Mouse (Mus musculus): ENCODE data around the gene Hfe.
"Not testable (repeated sequence)": the region's sequence is repeated elsewhere in the genome, so short reads cannot be mapped to it uniquely, and the experiment has no call there.

The Hfe gene

DNA sequence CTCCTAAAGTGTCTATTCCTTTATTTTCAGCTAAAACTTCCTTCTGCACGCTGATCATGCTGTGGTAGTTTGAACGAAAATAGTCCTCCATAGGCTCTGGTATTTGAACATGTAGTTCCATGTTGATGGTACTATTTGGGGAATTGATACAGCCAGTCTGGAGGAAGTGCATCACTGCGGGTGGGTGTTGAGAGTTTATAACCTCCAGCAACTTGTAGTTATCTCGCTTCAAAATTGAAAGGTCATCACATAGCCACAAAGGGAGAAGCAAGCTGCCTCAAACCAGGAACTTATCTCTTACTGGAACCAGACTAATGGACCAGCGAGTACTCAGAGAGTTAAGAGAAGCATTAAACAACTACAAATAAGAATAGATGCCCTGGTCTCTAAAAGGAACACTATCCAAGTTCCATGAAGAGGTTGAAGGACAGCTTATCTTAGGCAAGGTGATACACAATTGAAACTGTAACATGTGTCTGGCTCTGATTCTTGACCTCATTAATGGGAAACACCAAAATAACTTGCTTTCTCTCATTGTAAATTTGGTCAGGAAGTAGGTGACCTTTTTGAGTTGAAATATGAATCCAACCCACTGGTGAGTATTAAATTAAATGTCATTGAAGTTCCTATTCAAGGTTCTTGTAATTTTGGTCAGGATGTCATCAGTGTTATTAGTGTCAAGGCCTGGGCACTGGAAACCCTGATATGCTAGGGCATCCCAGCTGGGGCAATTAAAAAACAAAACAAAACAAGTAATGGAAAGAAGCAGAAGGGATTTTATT, 5.8 kb upstream of the Hfe start:
- peak; percentile 50 for DNase-seq (ENCODE audit: extremely low read depth, low read depth)

DNA sequence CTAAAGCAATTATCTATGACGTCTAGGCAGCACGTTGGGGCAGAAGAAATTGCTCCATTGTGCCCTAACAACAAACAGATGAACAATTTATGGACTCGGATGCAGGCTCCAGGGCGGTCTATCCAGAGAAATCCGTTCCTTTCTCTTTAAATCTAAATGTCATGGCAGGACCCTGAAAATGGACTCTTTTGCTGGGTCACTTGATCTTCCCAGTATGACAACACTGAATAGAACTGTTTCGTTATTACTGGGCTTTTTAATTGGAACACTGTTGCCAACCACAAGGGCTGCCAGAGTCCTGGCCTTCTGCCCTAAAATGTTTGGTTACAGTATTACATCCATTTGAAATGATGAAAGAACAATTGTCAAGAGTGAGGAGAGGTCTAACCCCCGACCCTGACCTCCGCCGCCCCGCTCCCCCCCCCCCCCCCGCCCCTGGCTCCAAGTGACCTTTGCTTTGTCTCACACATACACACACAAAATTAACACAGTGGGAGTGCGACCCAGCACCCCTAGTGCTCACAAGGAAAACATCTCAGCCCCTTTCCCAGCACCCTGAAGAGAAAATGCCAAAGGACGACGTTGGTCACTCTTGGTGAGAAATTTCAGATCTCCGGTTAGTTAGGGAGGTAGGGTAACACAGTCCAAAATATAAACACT, 810 bp downstream of the Hfe start:
- no peak for DNase-seq (ENCODE audit: extremely low read depth, low read depth)

DNA sequence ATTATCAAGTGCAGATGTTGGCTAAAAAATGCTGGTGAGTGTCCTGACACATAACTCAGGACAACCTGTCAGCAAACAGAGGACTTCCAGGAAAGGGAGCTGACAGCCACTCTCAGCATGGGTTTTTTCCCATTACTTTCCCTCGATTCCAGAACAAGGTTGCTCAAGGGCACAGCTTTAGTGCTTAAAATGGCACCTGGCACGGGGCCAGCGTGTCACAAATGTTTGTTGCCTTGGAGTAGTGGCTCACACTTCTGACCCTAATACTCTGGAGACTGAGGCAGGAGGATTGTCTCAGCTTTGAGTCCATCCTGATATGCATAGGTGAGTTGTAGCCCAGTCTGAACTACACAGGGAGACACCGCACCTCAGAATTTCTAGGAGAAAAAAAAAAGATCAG, 2.0 kb downstream of the Hfe start:
- no peak for DNase-seq (ENCODE audit: extremely low read depth, low read depth)

DNA sequence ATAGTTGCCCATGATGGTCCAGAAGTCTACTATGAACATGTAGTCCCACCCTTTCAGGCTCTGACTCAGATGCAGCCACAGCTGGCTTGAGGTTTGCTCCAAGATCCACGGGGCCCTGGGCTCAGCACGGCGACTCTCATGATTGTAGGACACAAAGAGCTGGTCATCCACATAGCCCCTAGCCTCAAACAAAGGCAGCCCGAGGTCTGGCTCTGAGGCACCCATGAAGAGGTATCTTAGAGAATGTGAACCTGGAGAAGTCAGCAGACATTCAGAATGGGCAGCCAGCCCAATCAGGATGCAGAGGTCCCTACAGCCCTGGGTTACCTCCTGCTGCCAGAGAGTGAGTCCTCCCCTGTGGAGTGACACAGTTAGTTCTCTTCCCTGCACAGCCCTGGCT, 2.6 kb downstream of the Hfe start:
- no peak for DNase-seq (ENCODE audit: extremely low read depth, low read depth)

DNA sequence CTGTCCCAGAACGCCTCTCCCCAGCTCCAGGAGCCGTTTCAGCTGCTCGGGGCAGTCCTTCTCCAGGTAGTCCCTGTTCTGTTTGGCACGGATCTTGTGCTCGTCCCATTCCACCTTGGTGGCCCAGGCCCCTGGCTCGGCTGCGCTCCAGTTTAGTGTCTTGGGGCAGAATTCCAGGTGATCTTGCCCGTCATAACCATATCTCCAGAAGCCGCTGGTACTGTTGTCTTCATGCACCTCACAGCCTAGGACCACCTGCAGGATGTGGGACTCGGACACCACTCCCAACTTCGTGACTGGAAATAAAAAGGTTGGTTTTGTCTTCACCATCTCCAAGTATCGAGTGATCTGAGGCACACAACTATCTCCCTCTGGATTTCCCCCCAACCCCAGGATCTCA, 3.9 kb downstream of the Hfe start:
- DNase-seq (ENCODE audit: extremely low read depth, low read depth): no peak

DNA sequence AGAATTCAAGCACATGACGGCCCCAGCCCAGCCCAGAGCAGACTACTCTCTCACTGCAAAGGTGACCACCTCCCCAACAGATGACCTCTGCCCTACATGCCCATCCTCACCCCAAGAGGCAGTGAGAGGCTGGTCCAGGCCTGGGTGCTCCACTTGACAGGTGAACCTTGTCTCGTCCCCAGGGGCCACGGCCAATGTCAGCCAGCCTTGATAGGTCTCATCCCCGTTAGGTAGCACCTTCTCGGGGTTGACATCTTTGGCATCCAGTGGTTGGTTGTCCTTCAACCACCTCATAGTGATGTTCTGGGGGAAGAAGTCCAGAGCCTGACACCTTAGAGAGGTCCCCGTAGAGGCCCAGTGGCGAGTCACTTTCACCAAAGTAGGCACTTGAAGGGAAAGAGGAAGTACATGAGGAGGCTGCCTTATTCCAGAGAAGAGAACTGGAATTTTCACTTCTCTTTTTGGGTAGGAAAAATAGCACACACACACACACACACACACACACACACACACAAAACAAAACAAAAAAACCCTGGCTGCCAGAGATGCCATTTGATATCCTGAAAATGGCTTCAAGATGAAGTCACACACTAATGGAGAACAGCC, 4.8 kb downstream of the Hfe start:
- DNase-seq (ENCODE audit: extremely low read depth, low read depth): no peak

DNA sequence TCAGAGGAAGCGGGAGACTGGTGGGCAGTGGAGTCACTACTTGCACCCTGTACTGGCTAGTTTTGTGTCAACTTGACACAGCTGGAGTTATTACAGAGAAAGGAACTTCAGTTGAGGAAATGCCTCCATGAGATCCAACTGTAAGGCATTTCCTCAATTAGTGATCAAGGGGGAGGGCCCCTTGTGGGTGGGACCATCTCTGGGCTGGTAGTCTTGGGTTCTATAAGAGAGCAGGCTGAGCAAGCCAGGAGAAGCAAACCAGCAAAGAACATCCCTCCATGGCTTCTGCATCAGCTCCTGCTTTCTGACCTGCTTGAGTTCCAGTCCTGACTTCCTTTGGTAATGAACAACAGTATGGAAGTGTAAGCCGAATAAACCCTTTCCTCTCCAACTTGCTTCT, 7.9 kb downstream of the Hfe start:
- DNase-seq (ENCODE audit: extremely low read depth, low read depth): not testable (repeated sequence)

DNA sequence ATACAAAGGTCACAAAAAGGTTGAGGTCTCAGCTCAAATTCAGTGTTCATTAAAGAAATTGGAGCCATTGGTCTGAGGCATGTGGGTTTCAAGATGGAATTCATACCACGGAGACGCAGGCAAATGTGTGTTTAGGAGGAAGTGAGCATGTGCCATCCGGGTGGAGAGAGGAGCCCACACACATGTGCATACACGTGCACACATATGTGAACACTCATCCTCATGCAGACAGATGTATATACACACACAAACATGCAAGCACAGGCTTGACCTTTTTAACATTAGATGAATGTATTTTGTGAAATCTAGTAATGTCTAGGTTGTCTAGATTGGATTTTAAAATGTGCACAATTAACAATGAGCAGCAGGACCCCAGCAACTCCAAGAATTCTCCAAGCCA, 8.4 kb downstream of the Hfe start:
- DNase-seq (ENCODE audit: extremely low read depth, low read depth): no peak

DNA sequence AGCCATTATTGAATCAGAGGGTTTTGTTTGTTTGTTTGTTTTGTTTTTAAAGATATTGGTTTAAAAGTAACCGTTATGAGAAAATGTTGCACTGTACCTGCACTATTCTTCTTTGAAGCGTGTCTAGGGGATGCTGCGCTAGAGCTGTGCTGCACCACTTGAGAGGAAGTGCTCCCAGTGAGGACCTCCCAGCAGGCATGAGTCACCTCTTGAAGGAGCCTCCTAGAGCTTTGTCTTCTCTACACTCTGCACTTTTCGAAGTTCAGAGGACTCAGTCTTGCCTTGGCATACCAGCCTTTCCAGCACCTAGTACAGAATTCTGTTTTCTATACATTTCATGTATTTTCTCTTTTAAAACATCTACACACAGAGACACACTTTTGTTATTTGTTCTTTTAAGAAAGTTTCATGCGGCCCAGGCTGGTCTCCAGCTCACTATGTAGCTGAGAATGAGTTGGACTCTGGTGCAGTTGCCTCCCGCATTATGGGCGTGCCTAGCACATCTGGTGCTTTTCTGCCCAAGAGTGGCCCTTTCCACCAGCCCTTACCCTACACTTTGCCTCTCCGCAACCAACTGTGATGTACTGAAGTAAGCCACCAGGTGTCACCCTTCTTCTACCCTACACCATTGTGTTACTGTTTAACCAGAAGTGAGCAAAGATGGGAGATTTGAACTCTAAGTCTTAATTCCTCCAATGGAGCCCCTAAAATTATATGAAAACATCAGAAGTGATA, 9.7 kb downstream of the Hfe start:
- DNase-seq (ENCODE audit: extremely low read depth, low read depth): peak; percentile 91

DNA sequence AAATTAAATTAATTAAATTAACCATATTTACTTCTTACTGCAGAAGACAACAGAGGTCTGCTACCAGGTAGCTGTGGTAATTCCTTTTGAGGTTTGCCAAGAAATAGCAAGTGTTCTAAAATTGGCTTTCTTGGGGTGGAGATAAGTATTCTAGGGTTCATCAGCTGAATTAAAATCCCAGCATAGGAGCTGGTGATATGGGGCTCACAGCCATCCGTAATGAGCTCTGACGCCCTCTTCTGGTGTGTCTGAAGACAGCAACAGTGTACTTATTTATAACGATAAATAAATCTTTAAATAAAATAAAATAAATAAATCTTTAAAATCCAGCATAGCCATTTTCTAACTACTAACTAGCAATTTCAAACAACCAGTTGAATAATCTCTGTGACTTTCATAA, 10.9 kb downstream of the Hfe start:
- no peak for DNase-seq (ENCODE audit: extremely low read depth, low read depth)

DNA sequence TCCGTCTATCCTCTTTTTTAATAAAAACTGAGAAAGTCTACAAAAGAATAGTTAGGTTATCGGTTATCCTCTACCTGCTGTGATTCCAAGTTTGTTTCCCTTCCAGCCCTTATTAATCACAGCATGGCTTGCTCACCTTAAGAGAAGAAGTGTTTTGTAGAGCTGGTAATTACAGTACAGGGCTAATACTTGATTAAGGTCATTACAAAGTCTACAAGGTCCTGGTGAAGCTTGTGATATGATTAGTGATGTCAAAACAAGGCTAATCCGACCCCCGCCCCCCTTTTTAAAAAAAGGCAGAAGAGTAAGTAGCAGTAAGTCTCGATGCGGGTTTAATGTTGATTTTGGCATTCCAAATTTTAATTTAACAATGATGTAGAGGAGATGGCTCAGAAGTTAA, 11.7 kb downstream of the Hfe start:
- no peak for DNase-seq (ENCODE audit: extremely low read depth, low read depth)

DNA sequence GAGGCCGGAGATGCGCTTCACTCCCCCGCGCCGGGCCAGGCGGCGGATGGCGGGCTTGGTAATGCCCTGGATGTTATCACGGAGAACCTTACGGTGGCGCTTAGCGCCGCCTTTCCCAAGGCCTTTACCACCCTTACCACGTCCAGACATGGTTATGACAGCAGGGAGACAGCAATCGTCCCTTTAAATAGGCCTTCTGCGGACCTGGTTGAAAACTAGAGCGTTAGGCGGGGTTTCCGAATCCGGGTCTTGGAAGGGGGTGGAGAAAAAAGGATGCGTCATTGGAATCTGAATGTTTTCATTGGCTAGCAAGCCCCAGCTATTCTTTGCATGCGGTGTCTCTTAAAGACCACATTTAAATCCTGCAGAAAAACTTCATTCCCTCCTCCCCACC, 12.4 kb downstream of the Hfe start, which contains the start of gene Hist1h4c:
Hist1h4c (minus strand) TSS at position 155 of the 394 bp plus-strand sequence.
- DNase-seq (ENCODE audit: extremely low read depth, low read depth): peak; percentile 99

DNA sequence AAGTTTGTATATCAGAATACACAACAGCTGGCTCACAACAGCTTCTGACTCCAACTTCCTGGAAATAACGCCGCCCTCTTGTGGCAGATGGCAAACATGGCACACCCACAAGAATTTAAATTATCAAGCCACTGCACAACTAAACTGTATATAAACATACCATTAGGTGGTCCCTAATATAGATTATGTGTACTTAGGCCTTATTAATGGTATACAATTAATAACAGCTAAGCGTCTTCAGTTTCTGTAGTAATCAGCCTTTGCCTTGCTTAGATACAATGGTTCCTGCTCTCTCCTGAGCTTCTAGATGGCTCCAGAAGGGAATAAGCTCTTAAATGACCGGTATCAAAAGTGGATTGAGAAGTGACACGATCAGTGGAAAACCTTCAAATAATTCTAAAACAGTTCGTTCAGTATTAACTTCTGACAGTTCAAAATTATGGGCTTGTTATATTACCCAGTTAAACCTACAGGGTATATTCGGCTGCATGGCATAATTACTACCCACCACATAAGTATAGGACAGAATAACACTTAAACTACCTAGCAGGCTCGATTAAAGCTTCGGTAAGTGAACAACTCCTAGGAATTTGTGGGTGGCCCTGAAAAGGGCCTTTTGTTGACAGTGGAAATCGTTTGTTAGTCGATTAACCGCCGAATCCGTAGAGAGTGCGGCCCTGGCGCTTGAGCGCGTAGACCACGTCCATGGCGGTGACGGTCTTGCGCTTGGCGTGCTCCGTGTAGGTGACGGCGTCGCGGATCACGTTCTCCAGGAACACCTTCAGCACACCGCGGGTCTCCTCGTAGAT, 13.0 kb downstream of the Hfe start:
- peak; percentile 94 for DNase-seq (ENCODE audit: extremely low read depth, low read depth)

DNA sequence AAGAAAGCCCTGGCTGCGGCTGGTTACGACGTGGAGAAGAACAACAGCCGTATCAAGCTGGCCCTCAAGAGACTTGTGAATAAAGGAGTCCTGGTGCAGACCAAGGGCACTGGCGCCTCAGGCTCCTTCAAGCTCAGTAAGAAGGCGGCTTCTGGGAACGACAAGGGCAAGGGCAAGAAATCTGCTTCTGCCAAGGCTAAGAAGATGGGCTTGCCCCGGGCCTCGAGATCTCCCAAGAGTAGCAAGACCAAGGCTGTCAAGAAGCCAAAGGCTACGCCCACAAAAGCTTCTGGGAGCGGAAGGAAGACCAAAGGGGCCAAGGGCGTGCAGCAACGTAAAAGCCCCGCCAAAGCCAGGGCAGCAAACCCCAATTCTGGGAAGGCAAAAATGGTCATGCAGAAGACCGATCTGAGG, 14.6 kb downstream of the Hfe start:
- DNase-seq (ENCODE audit: extremely low read depth, low read depth): peak; percentile 81

DNA sequence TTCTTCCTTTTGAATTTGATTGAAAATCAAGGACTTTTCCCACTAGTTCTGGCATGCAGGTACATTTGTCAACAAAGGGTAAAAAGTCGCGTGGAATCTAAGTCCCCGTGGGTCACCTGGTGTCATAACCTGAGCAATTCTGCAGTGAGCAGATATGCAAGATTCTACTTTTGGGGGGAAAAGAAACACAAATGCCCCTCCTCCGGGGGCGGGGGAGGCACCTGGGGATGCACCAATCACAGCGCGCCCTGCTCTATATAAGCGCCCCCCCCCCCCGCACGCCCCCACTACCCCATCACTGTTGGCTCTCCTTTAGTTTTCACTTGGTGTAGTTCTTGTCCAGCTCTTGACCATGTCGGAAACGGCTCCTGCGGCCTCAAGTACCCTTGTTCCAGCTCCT, 15.1 kb downstream of the Hfe start, which contains the start of gene Hist1h1t:
Hist1h1t (plus strand) TSS at position 301 of the 400 bp plus-strand sequence.
- no peak for DNase-seq (ENCODE audit: extremely low read depth, low read depth)

DNA sequence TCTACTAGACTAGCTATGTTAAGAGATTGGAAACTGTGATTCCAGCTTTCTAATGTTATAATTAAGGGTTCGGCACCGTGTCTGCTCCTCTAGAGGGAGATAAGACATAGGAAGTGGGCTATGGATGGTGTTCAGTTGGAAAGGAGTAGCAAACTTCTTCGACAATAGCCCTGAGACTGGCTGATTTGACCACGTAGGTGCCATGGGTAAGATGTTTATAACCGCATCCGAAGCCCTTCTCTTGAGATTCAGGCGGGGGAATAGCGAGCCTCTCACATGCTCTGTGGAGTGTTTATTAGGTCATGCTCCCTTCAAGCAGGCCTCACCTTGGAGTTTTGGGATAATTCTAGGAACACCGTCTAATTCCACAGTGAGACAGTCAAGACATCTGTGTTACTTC, 15.7 kb downstream of the Hfe start:
- no peak for DNase-seq (ENCODE audit: extremely low read depth, low read depth)

DNA sequence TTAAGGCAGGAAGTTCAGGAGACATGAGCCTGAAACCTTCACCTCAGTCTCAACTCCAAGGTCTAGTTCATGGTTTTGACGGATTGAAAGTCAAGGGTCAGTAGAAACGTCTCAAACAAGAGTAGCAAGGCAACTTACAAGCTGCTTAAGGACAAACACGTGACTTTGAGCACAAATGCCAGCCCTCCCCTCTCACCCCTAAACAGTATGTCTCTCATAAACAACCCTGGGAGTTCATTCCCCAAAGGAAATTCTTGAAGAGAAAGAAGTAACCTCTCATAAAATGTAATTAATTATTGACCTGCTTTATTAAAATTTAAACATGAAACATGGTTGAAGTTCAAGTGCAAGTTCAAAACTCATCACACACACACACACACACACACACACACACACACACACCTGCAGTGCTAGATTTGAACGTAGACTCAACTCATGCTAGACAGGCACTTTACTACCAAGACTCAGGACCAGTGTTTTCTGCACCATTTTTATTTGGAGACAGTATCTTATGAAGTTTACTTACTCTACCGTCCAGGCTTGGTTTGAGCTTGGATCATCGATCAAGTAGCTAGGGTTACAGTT, 16.7 kb downstream of the Hfe start:
- no peak for DNase-seq (ENCODE audit: extremely low read depth, low read depth)

DNA sequence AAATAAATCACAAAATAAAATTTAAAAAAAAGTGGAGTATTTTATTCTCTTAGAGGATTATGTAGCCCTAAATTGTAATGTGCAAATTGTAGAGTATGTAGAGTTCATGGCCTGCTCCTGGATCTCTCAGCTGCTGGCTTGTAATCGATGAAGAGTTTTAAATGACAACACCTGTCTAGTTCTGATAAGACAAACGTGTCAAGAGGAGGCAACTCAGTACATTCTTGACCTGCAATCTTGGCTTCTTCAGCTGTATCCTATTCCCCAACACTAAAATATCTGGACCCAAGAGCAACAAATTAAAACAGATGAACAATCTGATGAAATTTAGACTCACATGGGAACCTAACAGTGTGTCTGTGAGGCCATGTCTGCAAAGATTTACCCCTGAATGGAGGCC, 21.2 kb downstream of the Hfe start:
- no peak for DNase-seq (ENCODE audit: extremely low read depth, low read depth)

DNA sequence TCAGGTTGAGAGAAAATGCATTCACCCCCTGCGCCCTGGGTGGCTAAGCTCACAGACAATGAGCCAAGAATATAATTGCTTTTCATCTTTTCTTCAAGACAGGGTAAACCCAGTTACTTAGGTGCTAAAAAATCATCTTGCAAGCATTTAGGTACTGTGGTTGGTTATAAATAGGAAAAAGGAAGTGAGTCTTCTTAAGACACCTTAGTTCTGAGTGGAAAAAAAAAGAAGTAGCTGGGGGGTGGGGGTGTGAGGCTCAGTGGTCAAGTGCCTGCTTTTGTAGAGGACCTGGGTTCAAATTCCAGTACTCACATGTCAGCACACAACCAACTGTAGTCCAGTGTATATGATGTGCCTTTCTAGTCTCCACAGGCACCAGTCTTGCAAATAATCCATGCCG, 21.7 kb downstream of the Hfe start:
- DNase-seq (ENCODE audit: extremely low read depth, low read depth): no peak

DNA sequence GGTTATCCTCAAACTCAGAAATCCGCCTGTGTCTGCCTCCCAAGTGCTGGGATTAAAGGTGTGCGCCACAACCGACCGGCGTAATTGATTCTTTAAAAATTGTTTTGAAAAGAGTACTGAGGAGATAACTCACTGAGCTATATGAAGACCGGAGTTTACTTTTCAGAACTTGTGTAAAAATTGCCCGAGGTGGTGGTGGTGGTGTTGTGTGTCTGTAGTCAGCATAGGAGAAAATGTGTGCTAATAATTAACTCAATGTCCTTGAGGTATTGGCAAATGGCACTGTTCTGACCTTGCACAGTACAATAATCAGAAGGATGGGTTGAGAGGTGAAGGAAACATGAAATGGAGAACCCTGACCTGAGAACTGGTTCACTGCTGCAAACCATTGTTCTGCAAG, 22.7 kb downstream of the Hfe start:
- DNase-seq (ENCODE audit: extremely low read depth, low read depth): no peak

DNA sequence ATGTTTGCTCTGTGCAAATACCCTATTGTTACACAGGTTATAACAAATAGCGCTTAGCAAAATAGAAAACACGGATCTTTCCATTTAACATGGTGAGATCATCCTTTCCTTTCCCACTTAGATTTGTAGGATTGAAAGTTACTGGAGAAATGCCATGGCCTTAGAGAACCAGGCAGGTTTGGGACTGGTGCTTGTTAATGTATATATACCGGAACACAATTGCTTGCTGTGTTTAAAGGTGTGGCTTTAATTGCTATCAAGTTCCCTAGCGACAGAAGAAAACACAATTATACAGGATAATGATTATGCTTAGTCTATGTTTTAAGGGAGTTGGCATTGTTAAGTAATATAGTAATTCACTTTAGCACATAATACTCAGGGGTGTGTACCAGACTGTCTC, 23.5 kb downstream of the Hfe start:
- DNase-seq (ENCODE audit: extremely low read depth, low read depth): no peak
